Mouse (Mus musculus) erythroblast, embryonic 14.5 days (primary cell): ENCODE data around the gene Rab27a.

ENCODE experiments used
- GATA1 ChIP-seq: IDR thresholded peaks from 2 replicates; pipeline ENCODE4 v1.6.1; 2012; ENCODE audit warnings: low read length, inconsistent platforms, mixed read lengths
- TAL1 ChIP-seq: IDR thresholded peaks from 3 replicates; pipeline ENCODE4 v1.6.1; 2012; ENCODE audit warnings: low read length, inconsistent platforms, mixed read lengths

- TF ChIP-seq GATA1 (no peak), TAL1 (no peak)
Observed at GRCm38 (mm10) chr9:73030443-73030842, 14.2 kb upstream of the Rab27a start.
